Mouse (Mus musculus) testis, adult 2 months (tissue): Measurements from ENCODE around the gene Tnfrsf22.

Source experiments
- CTCF ChIP-seq: fragments of 200-500 bp; IDR thresholded peaks from 2 replicates; pipeline ENCODE4 v1.5.1; 2012; ENCODE audit warnings: low read depth, mild to moderate bottlenecking, inconsistent platforms, low read length, moderate library complexity; ENCODE audit not compliant: control insufficient read depth, insufficient read depth, insufficient replicate concordance
- POLR2A ChIP-seq: fragments of 200-500 bp; IDR thresholded peaks from 2 replicates; pipeline ENCODE4 v1.6.1; 2012; ENCODE audit warnings: low read depth, mild to moderate bottlenecking, inconsistent platforms, low read length, moderate library complexity; ENCODE audit not compliant: control insufficient read depth

DNA sequence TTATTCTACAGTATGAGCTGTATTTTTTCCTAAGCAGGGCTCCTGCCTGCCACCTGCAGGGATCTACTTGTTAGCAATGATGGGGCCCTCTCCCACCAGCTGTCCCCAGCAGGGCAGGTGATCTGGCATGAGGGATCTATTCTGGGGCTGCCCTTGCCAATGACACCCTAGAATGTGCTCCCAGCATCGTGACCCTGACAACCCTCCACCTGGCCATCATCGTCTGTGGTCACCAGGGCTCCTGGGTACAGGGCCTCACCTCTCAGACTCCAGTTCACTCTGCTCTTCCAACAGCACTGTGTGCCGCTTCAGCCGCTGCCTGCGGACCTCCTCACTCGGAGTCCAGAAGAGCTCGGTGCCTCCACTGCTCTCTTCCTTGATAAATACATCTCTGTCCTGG, 45.1 kb upstream of the Tnfrsf22 start:
- TF ChIP-seq CTCF, result no peak
- TF ChIP-seq POLR2A, result no peak
